Mouse (Mus musculus): ENCODE measurements at regions not wholly inside any gene's neighbourhood (a gene's known extent, or its start where the extent isn't known, plus 50 kb on each side); places are given as distances from the start of the nearest gene placed in this dataset.
"Not testable (repeated sequence)": the region's sequence is repeated elsewhere in the genome, so short reads cannot be mapped to it uniquely, and the experiment has no call there.

DNA sequence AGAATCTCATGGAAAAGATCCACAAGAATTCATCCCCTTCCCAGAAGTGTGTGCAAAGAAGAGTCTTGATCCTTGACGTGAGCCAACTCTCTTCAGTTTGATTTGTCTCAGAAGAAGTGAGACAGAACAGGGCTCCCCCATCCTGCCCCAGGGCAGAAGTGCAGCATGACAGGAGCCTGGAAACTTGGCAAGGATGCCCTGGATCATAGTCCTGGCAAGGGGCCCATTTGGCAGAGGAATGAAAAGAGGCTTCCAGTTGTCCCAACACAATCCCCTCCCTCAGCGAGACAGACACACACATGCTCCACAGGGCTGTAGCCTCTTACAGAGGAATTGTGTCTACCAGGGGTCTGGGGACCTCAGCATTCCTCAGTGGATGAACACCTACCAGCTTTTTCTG lies 102.7 kb downstream of the Ptpn20 start:
- DNase-seq (ENCODE audit: low spot score) = peak; percentile 33

DNA sequence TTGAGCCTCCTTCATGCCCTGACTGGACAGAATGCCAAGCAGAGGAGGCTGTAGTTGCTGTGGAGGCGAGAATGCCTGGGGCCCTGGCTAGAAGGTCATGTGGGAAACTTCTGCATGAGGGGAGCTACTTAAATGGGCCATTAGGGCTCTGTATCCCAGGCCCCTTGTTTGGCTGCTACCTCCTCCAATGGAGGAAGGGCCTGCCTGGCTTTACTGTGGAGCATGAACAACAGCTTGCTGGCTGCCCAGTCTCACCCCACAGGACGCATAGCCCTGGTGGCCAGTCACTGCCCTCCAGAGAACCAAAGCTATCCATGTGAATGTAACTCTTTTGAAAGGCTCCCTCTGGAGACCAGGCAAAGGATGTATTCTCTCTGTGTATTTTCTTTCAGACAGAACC lies 105.2 kb downstream of the Ptpn20 start:
- DNase-seq (ENCODE audit: low spot score) = no peak

DNA sequence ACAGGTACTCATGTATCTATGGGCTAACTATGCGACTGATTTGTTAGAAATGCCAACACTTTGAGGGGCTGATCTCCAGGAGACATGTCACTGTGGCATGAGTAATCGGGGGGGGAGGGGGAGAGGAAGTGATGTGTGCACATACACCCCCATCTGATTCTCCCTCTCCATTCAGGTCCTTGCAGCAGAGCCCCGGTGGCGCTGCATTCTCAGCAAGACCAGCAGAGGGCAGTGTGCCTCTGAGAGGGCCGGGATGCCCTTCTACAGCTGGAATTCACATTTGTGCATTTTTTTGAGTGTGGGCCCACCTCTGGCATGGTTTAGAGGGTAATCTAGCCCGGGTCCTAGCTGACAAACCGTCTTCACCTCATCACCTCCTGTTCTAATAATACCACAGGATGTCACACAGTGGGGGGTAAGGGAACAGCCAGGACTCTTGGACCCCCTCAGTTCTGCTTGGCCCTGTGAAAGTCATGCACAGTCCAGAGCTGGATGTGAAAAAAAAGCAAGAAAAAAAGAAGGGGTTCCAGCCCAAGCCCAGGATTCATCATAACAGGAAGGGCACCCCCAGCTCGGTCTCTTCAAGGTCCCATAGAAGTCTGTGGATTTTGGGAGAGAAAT lies 106.5 kb downstream of the Ptpn20 start:
- DNase-seq (ENCODE audit: low spot score) = peak; percentile 75

DNA sequence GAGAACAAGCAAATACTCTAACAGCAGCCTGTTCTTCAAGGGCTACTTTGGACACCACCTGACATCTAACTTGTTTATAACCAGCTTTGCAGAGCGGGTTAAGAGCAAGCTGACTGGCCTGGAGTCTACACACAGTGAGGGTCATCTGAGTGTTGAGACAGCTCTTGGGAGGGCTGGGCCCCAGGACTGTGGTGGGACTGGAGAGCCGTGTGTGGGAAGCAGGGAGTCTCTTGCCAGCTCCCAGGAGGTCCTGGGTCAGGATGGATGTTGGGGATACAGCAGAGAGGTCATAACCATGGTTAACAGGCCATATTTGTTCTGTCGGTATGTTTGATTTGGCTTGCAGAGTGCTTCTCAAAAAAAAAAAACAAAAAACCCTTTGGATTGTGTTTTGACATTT lies 107.8 kb downstream of the Ptpn20 start:
- DNase-seq (ENCODE audit: low spot score) = peak; percentile 35

DNA sequence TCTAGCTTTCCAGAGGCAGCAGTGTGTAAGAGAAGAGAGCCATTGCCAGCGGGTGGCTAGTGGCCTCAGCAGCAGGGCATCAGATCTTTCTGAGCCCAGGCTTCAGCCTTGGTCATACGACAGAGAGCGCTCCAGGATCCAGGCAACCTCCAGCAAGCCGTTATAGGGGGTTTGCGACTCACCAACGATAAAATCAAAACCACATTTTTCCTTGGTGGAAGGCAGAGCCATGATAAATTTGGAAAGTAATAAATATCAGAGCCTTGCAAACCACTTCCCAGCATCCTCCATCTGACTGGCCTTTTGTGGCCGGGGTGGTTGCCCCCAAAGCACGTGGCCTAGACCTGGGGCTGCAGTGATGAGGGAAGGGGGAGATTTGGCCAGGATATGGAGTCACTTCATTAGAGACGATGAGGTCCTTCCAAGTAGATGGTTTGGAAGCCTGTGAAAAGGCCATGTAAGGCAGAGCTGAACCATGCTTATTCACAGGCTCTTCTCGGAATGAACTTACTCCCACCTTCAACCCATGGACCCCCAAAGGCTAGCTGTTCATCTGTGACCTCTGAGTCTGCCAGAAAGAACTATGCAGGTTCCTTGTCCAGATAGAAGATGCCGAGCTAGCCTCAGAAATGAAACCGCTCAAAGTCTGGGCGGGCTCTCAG lies 110.9 kb downstream of the Ptpn20 start:
- DNase-seq (ENCODE audit: low spot score) = no peak

DNA sequence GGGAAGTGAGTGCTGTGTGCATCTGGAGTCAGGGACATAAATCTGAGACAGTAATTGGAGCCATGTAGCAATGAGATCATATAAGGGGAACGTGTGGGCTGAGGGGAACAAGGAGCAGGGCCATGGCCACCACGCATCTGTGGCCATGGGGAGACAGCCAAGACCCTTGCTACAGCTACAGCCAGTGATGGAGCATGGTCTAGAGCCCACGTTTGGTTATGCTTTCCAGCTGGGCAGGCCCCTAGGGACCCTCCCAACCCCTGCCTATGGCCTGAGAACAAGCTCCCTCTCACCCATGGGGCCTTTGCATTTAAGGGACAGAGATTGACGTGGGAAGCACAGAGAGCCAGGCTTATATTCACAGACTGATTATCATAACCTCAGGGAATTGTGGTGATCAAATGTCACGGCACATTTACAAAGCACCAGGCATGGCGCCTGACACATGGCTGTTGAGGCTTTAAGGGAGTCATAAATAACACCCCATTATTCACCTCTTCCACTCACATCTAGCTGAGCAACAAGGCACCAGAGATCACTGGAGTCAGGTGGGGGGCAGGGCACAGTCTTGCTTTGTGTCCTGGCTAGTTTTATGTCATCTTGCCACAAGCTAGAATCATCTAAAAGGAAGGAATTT lies 118.8 kb downstream of the Ptpn20 start:
- no peak for DNase-seq (ENCODE audit: low spot score)

DNA sequence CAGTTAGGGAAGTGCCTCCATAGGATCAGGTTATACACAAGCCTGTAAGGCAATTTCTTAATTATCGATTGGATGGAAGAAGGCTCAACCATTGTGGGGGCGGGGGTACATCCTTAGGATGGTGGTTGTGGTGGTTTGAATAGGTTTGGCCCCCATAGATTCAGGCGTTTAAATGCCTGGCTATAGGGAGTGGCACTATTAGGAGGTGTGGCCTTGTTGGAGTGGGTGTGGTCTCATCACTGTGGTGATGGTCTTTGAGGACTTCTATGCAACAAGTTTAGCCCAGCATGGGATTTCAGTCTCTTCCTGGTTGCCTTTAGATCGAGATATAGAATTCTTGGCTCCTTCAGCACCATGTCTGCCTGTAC lies 119.3 kb downstream of the Ptpn20 start:
- DNase-seq (ENCODE audit: low spot score) = no peak

DNA sequence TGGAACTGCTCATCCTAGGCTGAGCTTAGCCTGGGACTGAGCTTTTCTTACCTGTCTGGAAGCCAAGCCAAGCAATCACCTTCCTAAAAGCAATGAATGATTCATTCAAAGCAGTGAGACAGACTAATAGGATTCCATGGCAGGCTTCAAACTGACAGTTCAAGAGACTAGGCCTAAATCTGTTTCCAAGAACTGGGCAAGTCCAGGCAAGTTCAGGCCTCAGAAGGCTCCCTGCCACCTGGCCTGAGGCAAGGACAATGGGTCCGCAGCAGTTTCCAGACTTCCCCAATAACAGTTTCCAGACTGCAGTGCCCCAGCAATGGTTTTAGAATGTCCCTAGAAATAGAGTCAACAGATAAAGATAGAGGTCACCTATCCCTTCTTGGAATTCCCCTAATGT lies 123.5 kb downstream of the Ptpn20 start:
- no peak for DNase-seq (ENCODE audit: low spot score)

DNA sequence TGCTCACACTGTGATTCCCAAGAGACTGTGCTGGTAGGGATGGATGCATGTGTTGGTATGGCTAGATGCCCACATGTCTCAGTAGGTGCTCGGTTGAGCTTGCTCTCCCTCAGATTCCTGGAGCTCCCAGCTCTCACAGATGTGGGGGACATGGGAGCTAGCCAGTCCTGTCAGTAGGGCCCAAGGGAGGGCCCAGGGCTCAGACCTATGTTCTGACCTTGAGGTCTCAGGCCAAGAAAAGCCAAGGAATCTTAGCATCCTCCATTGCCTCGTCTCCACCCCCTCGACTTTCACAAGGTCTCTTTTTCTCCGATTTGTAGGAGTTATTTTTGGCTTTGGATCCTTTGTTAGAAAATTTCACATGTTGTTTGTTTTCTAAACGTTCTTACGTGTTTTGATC lies 130.6 kb downstream of the Ptpn20 start:
- peak; percentile 19 for DNase-seq (ENCODE audit: low spot score)

DNA sequence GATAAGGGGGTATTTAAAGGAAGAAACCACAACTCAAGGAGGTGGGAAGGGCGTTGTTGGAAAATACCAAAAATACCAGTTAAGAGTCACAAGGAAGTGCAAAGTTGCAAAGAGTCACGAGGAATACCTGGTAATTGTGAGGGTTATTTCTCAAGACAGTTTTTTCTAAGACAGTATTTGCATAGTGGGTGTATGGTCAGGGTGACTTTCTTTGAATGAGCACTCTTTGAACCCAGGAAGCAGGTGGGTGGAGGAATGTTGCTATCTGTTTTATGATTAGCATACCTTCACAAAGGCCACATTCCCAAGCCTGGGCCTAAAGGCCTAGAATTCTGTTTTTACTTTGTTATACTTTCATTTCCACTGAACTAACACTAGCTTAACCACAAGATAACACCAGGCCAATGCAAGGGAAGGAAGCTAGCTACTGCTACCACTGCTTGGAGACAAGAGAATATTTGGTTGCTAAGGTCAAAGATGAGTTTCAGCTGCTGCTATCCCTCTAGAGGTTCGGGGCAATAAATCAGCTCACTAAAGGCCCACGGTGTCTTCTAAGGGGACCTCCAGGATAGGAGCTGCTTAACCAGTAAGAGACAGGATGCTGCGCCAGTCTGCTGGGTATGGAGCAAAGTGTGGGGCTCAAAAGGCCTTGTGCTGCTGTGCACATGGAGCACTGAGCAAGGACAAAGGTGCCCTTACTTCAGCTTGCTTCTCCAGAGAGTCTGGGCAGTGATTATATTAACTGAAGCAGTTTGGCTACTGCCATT lies 133.6 kb downstream of the Ptpn20 start:
- DNase-seq (ENCODE audit: low spot score) = not testable (repeated sequence)

DNA sequence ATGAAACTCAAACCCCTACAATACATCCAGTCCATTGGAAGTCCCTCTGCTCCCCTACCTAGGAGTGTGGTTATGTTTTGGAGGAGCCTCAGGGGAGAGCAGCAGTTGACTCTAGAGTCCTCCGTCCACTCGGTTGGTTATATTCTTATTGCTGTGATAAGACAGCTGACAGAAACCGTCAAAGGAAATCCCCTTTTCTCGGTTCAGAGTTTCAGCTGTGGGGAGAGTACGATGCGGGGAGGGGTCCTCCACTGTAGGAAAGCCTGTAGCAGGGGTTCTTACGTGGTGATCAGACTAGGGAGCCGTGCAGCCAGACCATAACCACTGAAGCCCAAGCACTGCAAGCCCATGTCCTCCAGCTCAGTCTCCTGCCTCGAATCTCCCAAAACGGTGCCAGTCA lies 137.5 kb downstream of the Ptpn20 start:
- DNase-seq (ENCODE audit: low spot score) = no peak

DNA sequence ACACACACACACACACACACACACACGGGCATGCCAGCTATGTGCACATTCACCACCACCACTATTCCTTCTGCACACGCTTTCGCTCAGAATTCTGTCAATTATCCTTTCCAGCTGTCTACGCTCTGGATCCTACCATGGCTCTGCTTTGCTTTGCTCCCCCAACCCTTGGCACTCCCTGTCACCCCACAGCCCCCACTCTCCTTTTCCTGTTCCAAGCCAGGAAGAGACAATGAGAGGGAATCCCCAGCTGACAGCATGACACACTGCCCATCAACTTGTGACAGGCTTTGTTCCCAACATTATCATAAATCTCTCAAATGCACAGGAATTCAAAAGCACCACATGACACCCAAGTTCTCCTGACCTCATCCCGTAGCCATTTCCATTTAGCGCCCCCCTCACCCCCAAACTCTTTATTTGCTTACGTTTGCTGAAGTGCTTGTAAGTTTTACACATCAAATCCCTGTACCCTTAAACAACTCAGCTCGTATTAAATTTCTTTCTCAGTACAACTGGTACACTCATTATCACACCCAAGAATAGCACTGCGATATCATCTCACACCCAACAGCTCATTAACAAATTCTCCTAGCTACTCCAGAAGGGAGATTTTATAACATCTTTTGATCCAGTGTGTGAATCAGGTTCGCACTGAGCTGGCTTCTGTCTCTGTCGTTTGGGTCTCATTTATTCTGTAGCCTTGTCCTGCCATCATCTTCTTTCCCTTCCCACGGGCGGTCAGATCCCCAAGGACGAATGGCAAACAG lies 140.3 kb downstream of the Ptpn20 start:
- DNase-seq (ENCODE audit: low spot score) = no peak

DNA sequence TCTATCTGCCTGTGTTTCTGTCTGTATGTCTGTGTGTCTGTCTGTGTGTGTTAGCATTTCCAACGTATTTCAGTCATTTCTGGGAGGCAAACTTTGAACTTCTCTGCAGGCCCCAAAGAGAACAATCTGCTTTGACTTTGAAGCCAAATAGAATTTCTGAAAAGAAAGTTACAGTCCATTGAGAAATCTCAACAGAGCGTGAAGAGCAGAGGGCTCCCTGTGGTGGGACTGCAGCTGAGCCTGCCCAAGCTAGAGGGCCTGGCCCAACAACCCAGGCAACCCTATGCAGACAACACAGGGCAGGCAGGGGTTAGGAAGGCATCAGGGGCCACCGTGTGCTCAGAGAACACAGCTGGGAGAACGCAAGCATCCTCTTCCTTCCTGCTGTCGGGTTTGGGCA lies 143.7 kb downstream of the Ptpn20 start:
- no peak for DNase-seq (ENCODE audit: low spot score)

DNA sequence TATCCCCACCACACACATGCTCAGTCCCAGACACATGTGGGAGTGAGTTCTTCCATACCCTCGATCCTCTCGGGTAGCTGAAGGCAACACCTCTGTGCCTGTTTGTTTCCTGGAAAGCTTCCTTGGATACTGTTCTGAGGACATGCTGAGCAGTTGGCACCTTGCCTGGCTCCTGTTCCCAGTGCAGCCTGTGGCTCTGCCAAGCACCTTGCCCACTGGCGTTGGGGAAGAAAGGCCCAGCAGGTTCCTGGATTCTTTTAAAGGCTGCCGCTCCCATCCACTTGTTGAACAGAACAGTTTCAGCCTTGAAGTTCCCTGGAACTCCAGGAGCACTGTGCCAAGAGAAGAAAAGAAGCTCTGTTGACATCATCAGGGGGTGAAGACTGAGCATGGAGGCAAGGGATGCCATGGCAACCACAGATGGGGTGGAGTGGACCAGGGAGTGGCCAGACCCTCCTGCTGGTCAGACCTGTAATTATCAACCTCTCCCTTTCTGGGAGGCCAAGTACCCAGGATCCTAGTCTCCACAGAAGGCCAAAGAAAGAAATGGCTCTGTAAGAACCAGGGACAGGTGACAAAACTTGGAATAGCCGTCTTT lies 145.5 kb downstream of the Ptpn20 start:
- DNase-seq (ENCODE audit: low spot score) = no peak

DNA sequence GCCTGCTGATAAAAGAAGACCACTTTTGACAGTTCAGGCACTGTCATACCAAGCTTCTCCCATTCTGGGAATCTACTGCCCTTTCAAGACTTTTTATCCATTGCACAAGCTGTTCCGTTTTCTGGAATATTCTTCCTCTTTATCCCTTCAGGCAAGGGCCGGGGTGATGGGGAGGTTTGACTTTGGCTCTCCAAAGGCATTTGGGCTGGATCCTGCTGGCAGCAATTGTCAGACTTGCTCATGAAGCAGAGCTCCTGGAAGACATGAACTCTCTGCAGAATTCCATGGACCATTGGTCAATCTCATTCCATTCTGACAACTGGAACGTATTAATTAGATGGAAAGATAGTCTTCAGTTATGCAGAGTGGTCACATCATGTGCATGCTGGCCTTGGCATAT lies 146.6 kb downstream of the Ptpn20 start:
- DNase-seq (ENCODE audit: low spot score) = peak; percentile 50

DNA sequence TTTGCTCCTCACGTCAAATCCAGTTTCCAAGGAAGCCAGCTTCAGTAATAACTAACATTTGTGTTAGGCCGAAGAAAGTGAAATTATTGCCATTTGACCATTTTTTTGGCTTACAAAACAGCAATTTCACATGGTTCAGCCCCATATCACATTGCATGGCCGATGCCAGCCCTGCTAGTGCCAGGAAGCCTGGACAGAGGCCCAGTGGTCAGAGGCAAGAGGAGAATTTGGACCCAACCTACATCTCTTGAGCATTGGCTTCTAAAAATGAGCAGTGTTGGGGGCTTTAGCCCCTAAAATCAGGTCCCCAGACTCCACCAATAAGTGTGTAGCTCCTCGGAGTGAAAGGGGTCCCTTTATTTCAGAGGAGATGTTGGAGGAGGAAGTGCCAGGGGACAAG lies 157.2 kb downstream of the Ptpn20 start:
- no peak for DNase-seq (ENCODE audit: low spot score)

DNA sequence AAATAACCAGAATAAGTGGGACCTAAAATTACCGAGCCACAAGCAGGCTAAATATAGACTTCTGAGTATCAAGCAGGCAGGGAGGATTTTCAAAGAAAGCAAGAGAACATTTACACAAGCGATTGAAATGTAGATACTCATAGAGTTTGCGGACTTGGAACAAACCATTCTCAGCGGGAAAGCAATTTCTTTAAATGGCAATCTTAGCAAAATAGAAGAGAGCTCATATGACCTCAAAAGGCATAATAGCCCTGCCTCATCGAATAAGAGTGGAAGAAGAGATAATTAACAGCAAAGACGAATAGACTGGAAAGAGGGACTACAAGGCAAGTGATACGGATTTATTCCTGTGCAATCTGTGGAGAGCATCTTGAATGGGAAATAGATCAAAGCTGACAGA lies 163.7 kb upstream of the Gdf10 start:
- DNase-seq (ENCODE audit: low spot score) = no peak

DNA sequence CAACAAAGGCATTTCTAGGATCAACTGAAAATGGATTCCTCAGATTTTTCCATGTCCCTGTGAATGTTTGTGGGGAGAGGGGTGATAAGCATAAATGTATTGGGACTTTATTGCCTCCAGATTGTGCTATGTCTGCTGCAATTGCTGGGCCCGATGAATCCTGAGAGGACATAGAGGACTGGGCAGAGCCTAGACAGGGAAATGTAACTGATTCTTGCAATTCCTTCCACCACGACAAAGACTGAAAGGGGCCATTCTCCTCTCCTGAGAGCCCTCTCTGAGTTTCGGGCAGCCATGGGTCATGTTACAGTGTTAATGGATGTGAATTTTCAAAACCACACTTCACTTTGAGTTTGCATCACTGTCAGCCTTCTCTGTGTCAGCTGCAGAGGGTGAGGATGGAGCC lies 159.7 kb upstream of the Gdf10 start:
- DNase-seq (ENCODE audit: low spot score) = no peak

DNA sequence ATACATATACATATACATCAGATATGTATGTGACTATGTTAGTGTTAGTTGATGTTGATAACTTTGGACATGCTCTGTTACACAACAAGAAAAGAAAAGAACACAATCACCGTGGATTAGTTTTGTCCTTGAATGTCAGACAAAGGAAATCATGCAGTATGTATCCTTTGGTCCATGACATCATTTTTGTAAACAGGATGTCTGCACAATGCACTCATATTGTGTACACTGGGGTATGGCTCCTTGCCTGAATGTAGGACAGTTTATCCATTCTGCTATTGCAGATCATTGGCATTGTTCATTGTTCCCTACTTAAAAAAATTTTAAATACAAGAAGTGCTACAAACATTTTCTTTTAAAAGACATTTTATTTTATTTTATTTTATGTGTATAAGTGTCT lies 157.6 kb upstream of the Gdf10 start:
- DNase-seq (ENCODE audit: low spot score) = no peak

DNA sequence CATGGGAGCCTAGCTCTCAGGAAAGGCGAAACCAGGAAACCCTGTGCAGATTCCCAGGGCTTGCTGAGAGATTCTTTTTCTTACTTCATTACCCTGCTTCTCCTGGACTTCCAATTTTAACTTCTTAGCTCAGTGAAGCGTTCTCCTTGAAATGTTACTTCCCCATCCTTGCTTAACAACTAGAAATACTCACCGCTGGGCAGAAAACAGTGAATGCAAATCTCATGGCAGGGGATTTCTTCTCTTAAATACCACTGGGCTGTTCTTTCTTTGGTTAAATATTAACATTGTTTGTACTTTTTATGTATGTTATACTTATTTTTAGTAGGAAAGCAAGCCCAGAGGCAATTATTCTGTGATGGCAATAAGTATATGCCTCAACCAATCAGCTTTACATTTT lies 151.0 kb upstream of the Gdf10 start:
- no peak for DNase-seq (ENCODE audit: low spot score)

DNA sequence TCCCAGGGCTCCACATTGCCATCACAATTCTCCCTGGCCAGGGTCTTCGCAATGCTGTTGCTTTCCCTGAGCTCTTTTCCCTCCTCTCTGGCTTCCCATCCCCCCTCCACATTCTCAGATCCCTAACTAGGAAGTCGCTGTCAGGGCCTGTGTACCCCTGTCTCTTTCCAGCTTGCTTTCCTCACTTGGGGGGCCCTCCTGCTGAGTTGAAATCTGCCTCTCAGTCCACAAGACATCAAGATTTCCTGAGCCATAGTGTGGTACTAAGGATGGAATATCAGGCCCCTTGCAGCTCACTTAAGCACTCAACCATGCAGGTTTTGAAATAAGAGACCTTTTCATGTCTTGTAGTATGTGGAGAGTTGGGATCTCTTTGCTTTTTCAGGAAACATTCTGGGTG lies 133.8 kb upstream of the Gdf10 start:
- no peak for DNase-seq (ENCODE audit: low spot score)

DNA sequence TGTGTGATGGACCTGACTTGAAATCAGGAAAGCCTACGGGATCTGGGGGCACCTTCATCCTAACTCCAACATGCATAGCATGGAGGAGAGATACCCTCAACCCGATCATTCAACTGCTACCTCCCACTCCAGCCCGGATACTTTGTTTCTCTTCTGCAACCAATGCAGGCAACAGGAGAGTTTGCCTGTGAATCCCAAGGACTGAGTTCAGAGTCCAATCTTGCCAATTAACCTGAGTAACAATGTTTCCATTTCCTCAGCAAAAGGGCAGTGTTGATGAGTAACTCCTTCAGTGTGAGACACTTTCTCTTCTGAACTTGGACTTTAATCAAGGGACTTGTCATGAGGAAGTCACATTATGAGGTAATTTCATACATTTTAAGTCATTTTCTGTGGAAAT lies 129.1 kb upstream of the Gdf10 start:
- no peak for DNase-seq (ENCODE audit: low spot score)

All from heart, adult 8-10 months (tissue).